Mouse (Mus musculus) right cerebral cortex, postnatal 4 days (tissue): Measurements from ENCODE around the gene Asxl2.

Experiments used
- DNase-seq: peaks from one replicate; pipeline ENCODE4 v3.0.0-alpha.2; 2022

The Asxl2 gene

DNA sequence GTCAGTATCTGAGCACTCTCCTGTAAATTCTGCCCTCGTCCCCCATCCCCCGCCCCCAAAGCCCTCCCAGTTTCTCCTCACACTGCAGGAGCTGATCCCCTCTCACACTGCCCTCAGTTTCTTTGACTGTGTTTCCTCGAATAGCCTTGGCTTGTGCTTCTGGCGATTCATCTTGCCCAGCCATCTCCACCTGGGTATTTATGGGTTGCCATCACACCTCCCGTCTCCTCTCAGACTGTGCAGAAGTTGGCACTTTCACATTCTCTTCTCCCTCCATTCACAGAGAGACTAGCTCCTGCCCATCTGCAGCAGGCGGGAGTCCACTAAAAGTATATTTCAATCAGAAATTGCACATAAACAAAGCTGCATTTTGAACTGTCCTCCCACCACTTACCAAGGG is 120.1 kb downstream of the Asxl2 start:
- no peak for DNase-seq

DNA sequence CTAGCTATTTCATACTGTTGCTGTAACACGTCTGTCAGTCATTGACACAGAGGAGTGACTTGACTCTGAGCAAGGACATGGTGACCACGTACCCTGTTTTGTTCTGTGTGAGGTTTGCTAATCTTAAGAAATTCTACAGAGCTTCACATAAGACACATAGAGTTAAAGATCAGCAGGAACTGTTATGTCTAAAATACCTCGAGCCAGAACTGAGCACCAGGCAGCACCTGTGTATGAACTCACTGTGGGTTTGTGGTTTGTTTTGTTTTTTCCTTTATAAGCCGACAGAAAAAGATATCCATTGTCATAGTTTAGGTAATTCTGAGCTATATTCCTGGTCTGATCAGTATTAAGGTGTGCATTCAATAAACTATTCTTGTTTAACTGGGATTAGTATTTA is 120.8 kb downstream of the Asxl2 start:
- no peak for DNase-seq

DNA sequence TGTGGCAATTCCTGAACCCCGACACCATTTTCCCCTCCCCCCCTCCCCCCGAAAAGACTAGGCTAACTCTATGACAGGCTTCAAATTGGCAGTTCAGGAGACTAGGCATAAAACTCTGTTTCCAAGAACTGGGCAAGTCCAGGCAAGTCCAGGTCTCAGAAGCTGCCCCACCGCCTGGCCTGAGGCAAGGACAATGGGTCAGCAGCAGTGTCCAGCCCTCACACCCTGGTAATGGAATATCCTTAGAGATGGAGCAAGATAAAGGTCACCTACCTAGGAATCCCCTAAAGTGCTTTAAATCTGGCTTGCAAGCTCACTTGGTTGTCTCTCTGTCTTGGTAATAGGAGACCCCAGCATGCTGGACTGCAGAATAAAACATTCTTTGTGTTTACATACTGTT is 121.3 kb downstream of the Asxl2 start:
- DNase-seq: no peak

DNA sequence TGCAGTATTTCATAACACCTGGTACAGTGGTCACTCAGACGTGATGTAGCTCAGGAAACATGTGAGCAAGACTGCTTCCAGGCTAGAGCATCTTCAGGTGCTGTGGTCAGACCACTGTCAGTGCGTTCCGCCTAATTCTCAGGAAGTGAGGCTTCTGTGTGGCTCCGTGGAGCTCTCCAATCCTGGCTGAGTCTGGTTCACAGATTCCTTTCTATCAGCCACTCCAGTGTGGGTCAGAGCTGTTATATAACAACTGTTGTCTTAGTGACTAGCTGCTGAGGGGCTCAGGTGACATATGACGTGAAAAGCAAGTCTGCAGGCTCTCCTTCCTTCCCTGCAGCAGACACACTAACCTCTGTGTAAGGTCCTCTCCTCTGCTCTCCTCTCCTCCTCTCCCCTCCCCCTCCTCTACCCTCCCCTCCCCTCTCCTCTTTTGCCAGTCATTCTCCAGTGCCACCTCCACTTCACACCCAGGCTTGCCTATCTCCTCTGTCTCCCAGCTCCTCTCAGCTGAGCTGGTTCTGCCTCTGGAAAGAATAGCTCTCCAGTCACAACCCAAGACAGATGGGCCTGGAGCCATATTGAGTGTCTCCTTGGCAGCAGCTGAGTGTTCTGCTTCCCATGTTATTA is 122.0 kb downstream of the Asxl2 start:
- DNase-seq: peak; percentile 16

DNA sequence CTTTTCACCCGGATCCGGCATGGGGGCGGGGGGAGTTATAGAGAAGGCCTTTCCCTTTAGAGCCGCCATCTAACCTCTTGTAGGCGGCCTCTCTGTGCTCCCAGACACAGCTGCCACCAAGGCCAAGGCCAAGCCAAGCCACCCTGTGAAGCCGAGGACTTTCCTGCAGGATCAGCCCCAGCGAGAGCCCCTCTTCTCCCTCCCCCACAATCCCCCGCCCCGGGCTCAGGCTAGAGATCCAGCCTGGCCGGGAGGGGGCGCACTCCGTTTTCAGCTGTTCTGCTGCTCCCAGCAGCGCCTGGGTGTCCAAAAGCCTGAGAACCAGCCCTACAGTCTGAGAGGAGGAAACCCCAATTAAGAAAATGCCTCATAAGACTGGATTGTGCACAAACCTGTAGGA is 123.6 kb downstream of the Asxl2 start:
- DNase-seq: peak; percentile 54
